Mouse (Mus musculus): Measurements from ENCODE around the gene Bcan. TPM values are rescaled to one million over a fixed set of nuclear protein-coding genes. Genes with fewer than 3 reads are reported as not detected.

Gene Bcan
- polyA plus RNA-seq, 1 experiment from 2014 or later = 96.9 TPM

DNA sequence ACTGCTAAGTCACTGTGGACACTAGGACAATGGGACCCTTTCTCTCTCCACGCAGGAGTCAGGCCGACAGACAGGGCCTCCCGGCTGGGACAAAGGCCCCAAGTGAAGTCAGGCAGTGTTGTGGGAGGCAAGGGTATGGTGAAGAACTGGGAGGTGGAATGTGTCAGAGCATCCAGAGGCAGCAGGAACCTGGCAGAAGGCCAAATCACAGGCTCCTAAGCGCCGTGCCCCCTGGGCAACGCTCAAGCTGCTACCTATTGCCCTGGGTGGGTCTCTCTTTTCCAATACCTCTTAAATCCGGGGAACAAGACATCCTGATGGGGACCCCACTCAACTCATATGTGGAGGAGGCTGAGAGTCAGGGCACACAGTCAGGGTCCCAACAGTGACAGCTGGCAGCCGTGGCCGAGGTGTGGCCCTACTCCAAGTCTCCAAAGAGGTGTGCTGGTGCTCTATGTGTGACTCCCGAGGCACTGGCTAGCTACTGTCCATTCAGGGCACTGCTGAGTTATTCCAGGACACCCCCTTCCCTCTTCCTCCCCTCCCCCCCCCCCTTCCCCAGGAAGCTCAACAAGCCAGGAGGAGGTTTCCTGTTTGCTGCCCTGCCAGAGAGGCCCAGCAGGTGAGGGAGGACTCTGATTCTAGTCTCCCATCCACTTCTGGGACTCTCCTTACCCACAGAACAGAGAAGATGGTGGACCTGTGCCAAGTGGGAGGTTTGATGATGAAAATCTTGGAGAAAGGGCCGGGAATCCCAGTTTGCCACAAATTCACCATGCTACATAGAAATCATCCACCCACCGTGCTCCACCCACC is 14.3 kb downstream of the Bcan start:
- H3K36me3 ChIP-seq (ENCODE audit: control insufficient read depth, insufficient read depth, low read length) = no peaks in the 10 kb centered on the region
- H3K9me3 ChIP-seq (replicated peaks; ENCODE audit: control insufficient read depth, low read length, poor library complexity, severe bottlenecking) = no peaks in the 10 kb centered on the region
- H3K4me3 ChIP-seq (ENCODE audit: low read depth, low read length) = no peak overlapping the region
- H3K9ac ChIP-seq (ENCODE audit: low read depth, low read length) = no peak overlapping the region
- H3K4me1 ChIP-seq (ENCODE audit: control insufficient read depth, insufficient read depth, low read length) = peaks cover 23% of the 10 kb centered on the region
- WGBS = 24% methylated on average over 12 of the region's 12 CpGs
- no peak overlapping the region for H3K27ac ChIP-seq (ENCODE audit: low read length)
- H3K4me2 ChIP-seq (ENCODE audit: low read length) = no peak overlapping the region
- peaks cover 2% of the 10 kb centered on the region; the same call in 1 of the 2 replicates for H3K27me3 ChIP-seq (ENCODE audit: control insufficient read depth, insufficient read depth, low read depth, low read length)
- no peak for ATAC-seq

DNA sequence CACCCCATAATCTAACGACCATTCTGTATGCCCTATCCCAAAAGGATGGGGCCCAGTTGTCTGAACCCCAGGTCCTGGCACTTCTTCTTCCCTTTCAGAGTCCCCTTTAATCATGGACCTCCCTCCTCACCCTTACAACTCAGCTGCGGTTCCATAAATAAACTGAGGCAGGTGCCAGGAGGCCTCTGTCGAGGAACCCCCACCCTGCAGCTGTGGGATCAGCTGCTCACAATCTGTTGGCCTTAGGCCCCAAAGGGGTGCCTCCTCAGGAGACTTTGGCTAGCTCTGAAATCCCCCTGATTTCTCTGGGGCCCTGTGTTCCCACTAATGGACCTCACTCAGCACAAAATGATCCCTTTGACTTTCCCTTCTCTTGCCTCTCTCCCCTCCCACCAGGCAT is 15.9 kb downstream of the Bcan start:
- Histone ChIP-seq H3K4me2 (ENCODE audit: low read length) (no peak overlapping the region), H3K4me3 (ENCODE audit: low read depth, low read length) (no peak overlapping the region), H3K36me3 (ENCODE audit: control insufficient read depth, insufficient read depth, low read length) (no peaks in the 10 kb centered on the region), H3K9me3 (replicated peaks; ENCODE audit: control insufficient read depth, low read length, poor library complexity, severe bottlenecking) (no peaks in the 10 kb centered on the region), H3K27me3 (ENCODE audit: control insufficient read depth, insufficient read depth, low read depth, low read length) (no peaks in the 10 kb centered on the region), H3K27ac (ENCODE audit: low read length) (no peak overlapping the region), H3K9ac (ENCODE audit: low read depth, low read length) (no peak overlapping the region), H3K4me1 (ENCODE audit: control insufficient read depth, insufficient read depth, low read length) (peaks cover 23% of the 10 kb centered on the region)
- 35% methylated on average over 3 of the region's 3 CpGs for WGBS
- ATAC-seq = no peak

DNA sequence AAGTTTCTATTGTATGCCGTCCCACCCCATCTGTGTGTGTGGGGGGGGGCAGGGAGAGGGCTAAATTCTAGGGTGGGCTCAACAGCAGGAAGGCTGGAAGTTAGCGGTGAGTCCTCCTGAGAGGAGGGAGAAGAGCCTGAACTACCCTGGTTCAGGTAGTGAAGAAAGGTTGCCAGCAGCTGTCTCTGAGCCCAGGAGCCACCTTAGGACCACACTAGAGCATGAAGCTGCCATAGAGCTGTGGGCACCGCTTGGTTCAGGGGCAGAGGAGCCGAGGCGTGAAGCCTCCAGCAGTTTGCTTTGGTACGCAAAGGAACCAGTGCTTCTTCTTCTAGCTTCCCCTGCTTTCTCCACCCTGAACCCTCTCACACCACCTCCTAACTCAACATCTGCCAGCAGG is 16.4 kb downstream of the Bcan start:
- Histone ChIP-seq H3K4me2 (ENCODE audit: low read length) (no peak overlapping the region), H3K4me3 (ENCODE audit: low read depth, low read length) (no peak overlapping the region), H3K27ac (ENCODE audit: low read length) (no peak overlapping the region), H3K27me3 (ENCODE audit: control insufficient read depth, insufficient read depth, low read depth, low read length) (no peaks in the 10 kb centered on the region), H3K4me1 (ENCODE audit: control insufficient read depth, insufficient read depth, low read length) (peaks cover 23% of the 10 kb centered on the region), H3K36me3 (ENCODE audit: control insufficient read depth, insufficient read depth, low read length) (no peaks in the 10 kb centered on the region), H3K9me3 (replicated peaks; ENCODE audit: control insufficient read depth, low read length, poor library complexity, severe bottlenecking) (no peaks in the 10 kb centered on the region), H3K9ac (ENCODE audit: low read depth, low read length) (no peak overlapping the region)
- 42% methylated on average over 6 of the region's 6 CpGs for WGBS
- no peak for ATAC-seq

DNA sequence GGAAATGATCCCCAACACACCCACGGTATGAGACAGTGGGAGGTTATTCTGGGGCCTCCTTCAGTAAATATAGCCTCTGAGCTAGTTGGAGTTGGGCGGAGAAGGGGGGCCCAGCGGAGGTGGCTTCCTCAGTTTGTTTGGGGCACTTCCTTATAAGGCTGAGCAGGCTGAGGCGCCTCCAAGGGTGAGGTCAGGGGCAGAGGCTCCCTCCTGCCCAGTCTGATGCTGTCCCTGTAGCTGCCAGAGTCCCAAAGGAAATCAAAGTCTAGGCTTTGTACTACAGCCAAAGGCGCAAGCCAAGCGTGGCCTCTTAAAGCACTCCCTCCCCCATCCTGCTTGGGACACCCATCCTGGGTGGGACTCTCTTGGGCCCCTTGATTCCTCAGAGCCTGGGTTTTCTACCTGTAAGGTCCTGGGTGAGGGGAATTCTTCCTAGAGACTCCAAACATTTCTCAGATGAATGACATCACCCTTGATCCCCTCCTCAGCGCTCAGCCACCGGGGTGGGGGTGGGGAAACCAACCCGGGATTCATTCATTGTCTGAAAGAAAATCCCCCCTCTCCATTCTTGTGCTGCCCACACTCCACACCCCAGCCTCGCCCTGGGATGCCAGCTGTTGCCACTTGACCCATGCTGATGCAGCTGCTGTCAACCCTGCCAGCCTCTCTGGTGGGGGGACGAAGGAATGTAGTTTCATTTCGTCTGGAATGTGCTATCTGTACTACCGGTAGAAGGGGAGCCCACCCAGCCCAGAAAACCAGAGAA is 17.0 kb downstream of the Bcan start:
- Histone ChIP-seq H3K9ac (ENCODE audit: low read depth, low read length) (peak overlapping the region; percentile 42), H3K9me3 (replicated peaks; ENCODE audit: control insufficient read depth, low read length, poor library complexity, severe bottlenecking) (no peaks in the 10 kb centered on the region), H3K27ac (ENCODE audit: low read length) (peak overlapping the region; percentile 51), H3K36me3 (ENCODE audit: control insufficient read depth, insufficient read depth, low read length) (no peaks in the 10 kb centered on the region), H3K4me1 (ENCODE audit: control insufficient read depth, insufficient read depth, low read length) (peaks cover 19% of the 10 kb centered on the region), H3K27me3 (ENCODE audit: control insufficient read depth, insufficient read depth, low read depth, low read length) (no peaks in the 10 kb centered on the region), H3K4me2 (ENCODE audit: low read length) (no peak overlapping the region), H3K4me3 (ENCODE audit: low read depth, low read length) (no peak overlapping the region)
- no peak for ATAC-seq
- WGBS = 8% methylated on average over 13 of the region's 13 CpGs

DNA sequence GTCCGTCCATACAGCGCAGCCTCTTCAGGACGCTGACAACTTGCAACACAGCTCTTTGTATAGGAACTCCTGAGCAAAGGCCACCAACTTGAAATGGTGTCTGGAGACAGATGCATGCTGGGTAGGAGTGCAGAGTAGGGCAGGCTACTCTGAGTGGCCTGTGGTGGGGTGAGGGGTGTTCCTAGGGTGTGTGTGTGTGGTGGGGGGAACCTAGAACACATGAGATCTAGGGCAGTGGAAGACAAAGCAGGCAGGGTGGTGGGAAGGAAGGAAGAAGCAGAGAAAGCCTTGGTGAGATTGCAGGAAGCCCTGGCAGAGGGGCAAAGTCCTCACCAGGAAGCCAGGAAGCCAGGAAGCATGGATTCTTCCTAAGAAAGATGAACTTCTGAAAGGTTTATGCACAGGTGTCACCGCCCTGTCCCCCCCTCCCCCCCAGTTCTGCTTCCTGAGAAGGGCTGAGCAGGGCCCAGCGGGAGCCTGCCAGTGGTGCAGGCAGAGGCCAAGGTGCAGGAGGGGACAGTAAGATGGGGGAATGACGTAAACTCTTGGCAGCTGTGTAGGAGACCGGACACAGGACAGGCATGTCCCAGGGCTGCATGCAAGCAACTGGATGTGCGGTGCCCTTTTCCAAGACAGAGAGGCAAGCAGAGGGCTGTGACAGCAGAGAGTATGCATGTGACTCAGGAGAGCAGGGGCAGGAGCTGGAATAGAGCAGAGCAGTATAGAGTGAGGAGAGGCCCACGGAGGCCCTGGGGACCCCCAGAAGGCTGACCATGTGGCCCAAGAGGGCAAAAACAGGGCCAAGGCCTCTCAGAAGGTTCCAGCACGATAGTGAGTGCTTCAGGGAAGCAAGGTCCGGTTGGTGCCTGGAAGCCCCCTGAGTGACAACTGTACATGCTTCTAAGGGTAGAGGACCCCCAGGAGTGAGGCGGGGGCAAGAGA is 17.9 kb downstream of the Bcan start:
- Histone ChIP-seq H3K27ac (ENCODE audit: low read length) (peak overlapping the region; percentile 51), H3K4me1 (ENCODE audit: control insufficient read depth, insufficient read depth, low read length) (peaks cover 15% of the 10 kb centered on the region), H3K9ac (ENCODE audit: low read depth, low read length) (peak overlapping the region; percentile 42), H3K9me3 (replicated peaks; ENCODE audit: control insufficient read depth, low read length, poor library complexity, severe bottlenecking) (no peaks in the 10 kb centered on the region), H3K27me3 (ENCODE audit: control insufficient read depth, insufficient read depth, low read depth, low read length) (no peaks in the 10 kb centered on the region), H3K36me3 (ENCODE audit: control insufficient read depth, insufficient read depth, low read length) (no peaks in the 10 kb centered on the region), H3K4me3 (ENCODE audit: low read depth, low read length) (no peak overlapping the region), H3K4me2 (ENCODE audit: low read length) (no peak overlapping the region)
- WGBS = 37% methylated on average over 12 of the region's 12 CpGs
- ATAC-seq = no peak

DNA sequence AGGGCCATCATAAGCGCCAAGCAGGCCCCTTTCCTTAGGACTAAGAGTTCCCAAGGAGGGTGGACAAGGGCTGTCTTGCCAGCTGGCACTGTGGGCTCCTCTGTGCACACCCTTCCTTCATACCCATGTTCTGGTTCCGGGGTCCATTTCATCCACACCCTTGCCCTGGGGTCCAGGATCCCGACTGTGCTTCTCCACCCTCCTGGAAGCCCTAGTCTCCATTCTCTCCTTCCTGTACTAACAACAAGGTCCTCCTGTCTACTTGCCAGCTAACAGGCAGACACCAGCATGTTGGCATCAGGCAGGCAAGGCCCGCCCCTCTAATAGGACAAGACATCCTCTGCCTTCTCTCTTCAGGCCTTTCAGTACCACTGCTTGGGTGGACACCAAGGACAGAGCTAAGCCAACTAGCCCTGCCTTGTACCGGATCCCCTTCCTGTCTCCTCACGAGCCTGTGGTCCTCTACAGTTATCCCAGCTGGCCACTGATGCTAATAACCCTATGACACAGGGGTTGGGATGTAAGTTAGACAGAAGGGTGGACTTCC is 18.7 kb downstream of the Bcan start:
- Histone ChIP-seq H3K27me3 (ENCODE audit: control insufficient read depth, insufficient read depth, low read depth, low read length) (no peaks in the 10 kb centered on the region), H3K9ac (ENCODE audit: low read depth, low read length) (no peak overlapping the region), H3K4me2 (ENCODE audit: low read length) (no peak overlapping the region), H3K4me3 (ENCODE audit: low read depth, low read length) (no peak overlapping the region), H3K27ac (ENCODE audit: low read length) (no peak overlapping the region), H3K9me3 (replicated peaks; ENCODE audit: control insufficient read depth, low read length, poor library complexity, severe bottlenecking) (no peaks in the 10 kb centered on the region), H3K4me1 (ENCODE audit: control insufficient read depth, insufficient read depth, low read length) (peaks cover 10% of the 10 kb centered on the region), H3K36me3 (ENCODE audit: control insufficient read depth, insufficient read depth, low read length) (no peaks in the 10 kb centered on the region)
- ATAC-seq = no peak
- 80% methylated on average over 6 of the region's 6 CpGs for WGBS

DNA sequence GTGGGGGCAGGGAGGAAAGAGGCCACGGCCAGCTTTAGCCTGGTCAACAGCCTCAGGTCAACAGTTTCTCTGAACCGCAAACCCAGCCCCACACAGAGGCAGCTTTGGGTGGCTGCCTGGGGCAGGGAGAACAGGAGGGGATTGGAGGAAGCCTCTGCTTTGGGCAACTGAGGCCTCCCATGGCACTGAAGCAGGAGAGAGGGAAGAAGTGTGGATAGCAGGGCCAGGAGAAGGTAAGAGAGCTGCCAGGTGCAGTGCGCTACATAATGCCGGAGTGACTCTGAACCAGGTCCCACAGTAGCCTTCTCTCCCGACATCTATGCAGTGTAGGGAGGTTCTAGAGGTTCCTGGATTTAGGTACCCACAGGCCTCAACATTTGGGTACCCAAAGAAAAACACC is 19.3 kb downstream of the Bcan start:
- Histone ChIP-seq H3K4me3 (ENCODE audit: low read depth, low read length) (no peak overlapping the region), H3K4me1 (ENCODE audit: control insufficient read depth, insufficient read depth, low read length) (peaks cover 8% of the 10 kb centered on the region), H3K9ac (ENCODE audit: low read depth, low read length) (no peak overlapping the region), H3K27ac (ENCODE audit: low read length) (no peak overlapping the region), H3K9me3 (replicated peaks; ENCODE audit: control insufficient read depth, low read length, poor library complexity, severe bottlenecking) (no peaks in the 10 kb centered on the region), H3K36me3 (ENCODE audit: control insufficient read depth, insufficient read depth, low read length) (no peaks in the 10 kb centered on the region), H3K27me3 (ENCODE audit: control insufficient read depth, insufficient read depth, low read depth, low read length) (no peaks in the 10 kb centered on the region), H3K4me2 (ENCODE audit: low read length) (no peak overlapping the region)
- ATAC-seq = no peak
- WGBS = 66% methylated on average over 5 of the region's 5 CpGs

DNA sequence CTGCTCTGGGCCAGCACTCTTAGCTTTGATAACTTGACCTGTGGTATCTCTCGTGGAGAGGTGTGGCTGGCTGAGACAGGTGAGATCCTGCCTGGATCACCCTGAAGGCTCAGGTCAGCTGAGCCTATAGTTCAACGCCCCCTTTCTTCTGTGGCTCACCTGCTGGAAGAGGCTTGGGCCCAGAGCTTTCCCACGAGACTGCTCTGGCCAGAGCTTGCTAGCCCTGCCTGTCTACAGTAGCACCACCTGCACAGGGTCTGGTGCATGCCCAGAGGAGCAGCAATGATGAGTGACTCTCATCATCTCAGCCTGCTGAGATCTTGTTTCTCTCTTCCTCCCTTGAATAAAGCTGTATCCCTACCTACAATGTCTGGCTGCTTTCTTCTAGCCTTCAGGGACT is 19.9 kb downstream of the Bcan start:
- no peak for ATAC-seq
- Histone ChIP-seq H3K36me3 (ENCODE audit: control insufficient read depth, insufficient read depth, low read length) (no peaks in the 10 kb centered on the region), H3K9ac (ENCODE audit: low read depth, low read length) (no peak overlapping the region), H3K4me2 (ENCODE audit: low read length) (no peak overlapping the region), H3K9me3 (replicated peaks; ENCODE audit: control insufficient read depth, low read length, poor library complexity, severe bottlenecking) (no peaks in the 10 kb centered on the region), H3K4me1 (ENCODE audit: control insufficient read depth, insufficient read depth, low read length) (peaks cover 8% of the 10 kb centered on the region), H3K27ac (ENCODE audit: low read length) (no peak overlapping the region), H3K27me3 (ENCODE audit: control insufficient read depth, insufficient read depth, low read depth, low read length) (no peaks in the 10 kb centered on the region), H3K4me3 (ENCODE audit: low read depth, low read length) (no peak overlapping the region)
- WGBS = 66% methylated on average over 3 of the region's 3 CpGs
